Mouse (Mus musculus): ENCODE data around the gene Ift81. TPM values are rescaled to one million over a fixed set of nuclear protein-coding genes. Genes with fewer than 3 reads are reported as not detected.

Gene Ift81
- polyA plus RNA-seq, 1 experiment from 2014 or later, result 41.8 TPM

GRCm38 (mm10) chr5:122589891-122590290 is 24.4 kb downstream of the Ift81 start:
- peaks cover 46% of the 10 kb centered on the region for H3K36me3 ChIP-seq
- WGBS, result 79% methylated on average over 4 of the region's 4 CpGs
- no peak overlapping the region for H3K4me2 ChIP-seq

GRCm38 (mm10) chr5:122585546-122585945 is 28.8 kb downstream of the Ift81 start:
- Histone ChIP-seq H3K9ac (replicated peaks) (no peak overlapping the region), H3K9me3 (0 out of 2 replicates have a peak, but pooled peaks cover 5% of the 10 kb centered on the region), H3K4me2 (no peak overlapping the region), H3K27me3 (no peaks in the 10 kb centered on the region), H3K4me3 (replicated peaks) (no peak overlapping the region), H3K4me1 (replicated peaks) (no peaks in the 10 kb centered on the region; the same call in 1 of the 2 replicates), H3K27ac (no peak overlapping the region), H3K36me3 (peaks cover 33% of the 10 kb centered on the region)
- 89% methylated on average over 9 of the region's 9 CpGs for WGBS
- ATAC-seq (ENCODE audit: insufficient number of reproducible peaks, insufficient read depth, low FRiP score, low TSS enrichment, low read depth), result no peak

More at GRCm38 (mm10) chr5:122589891-122590290, 24.4 kb downstream of the Ift81 start:
- no peaks in the 10 kb centered on the region for H3K27me3 ChIP-seq
- H3K4me3 ChIP-seq (replicated peaks), result no peak overlapping the region
- H3K9me3 ChIP-seq, result no peaks in the 10 kb centered on the region
- no peak for ATAC-seq (ENCODE audit: insufficient number of reproducible peaks, insufficient read depth, low FRiP score, low TSS enrichment, low read depth)
- H3K9ac ChIP-seq (replicated peaks), result no peak overlapping the region
- H3K27ac ChIP-seq, result no peak overlapping the region
- no peaks in the 10 kb centered on the region for H3K4me1 ChIP-seq (replicated peaks)

- no peak overlapping the region for H3K9ac ChIP-seq (replicated peaks)
- H3K9me3 ChIP-seq, result 0 out of 2 replicates have a peak, but pooled peaks cover 6% of the 10 kb centered on the region
- H3K36me3 ChIP-seq, result peaks cover 35% of the 10 kb centered on the region
- no peak overlapping the region for H3K4me3 ChIP-seq (replicated peaks)
- no peak overlapping the region for H3K27ac ChIP-seq
- 90% methylated on average over 5 of the region's 5 CpGs for WGBS
- no peak for ATAC-seq (ENCODE audit: insufficient number of reproducible peaks, insufficient read depth, low FRiP score, low TSS enrichment, low read depth)
- no peak overlapping the region for H3K4me2 ChIP-seq
- H3K27me3 ChIP-seq, result no peaks in the 10 kb centered on the region
- H3K4me1 ChIP-seq (replicated peaks), result no peaks in the 10 kb centered on the region; the same call in 1 of the 2 replicates
Observed at GRCm38 (mm10) chr5:122584093-122584492, 30.2 kb downstream of the Ift81 start.

GRCm38 (mm10) chr5:122576683-122577329 is 37.5 kb downstream of the Ift81 start:
- 78% methylated on average over 7 of the region's 7 CpGs for WGBS
- Histone ChIP-seq H3K4me1 (replicated peaks) (no peaks in the 10 kb centered on the region), H3K9ac (replicated peaks) (no peak overlapping the region), H3K9me3 (0 out of 2 replicates have a peak, but pooled peaks cover 6% of the 10 kb centered on the region), H3K4me2 (no peak overlapping the region), H3K27ac (no peak overlapping the region), H3K36me3 (peaks cover 48% of the 10 kb centered on the region), H3K27me3 (no peaks in the 10 kb centered on the region), H3K4me3 (replicated peaks) (no peak overlapping the region)
- no peak for ATAC-seq (ENCODE audit: insufficient number of reproducible peaks, insufficient read depth, low FRiP score, low TSS enrichment, low read depth)

GRCm38 (mm10) chr5:122572001-122572400 is 42.3 kb downstream of the Ift81 start:
- Histone ChIP-seq H3K4me3 (replicated peaks) (no peak overlapping the region), H3K9ac (replicated peaks) (no peak overlapping the region), H3K36me3 (peaks cover 32% of the 10 kb centered on the region), H3K4me2 (no peak overlapping the region), H3K9me3 (no peaks in the 10 kb centered on the region), H3K4me1 (replicated peaks) (no peaks in the 10 kb centered on the region), H3K27me3 (no peaks in the 10 kb centered on the region), H3K27ac (no peak overlapping the region)
- no peak for ATAC-seq (ENCODE audit: insufficient number of reproducible peaks, insufficient read depth, low FRiP score, low TSS enrichment, low read depth)
- WGBS, result 80% methylated on average over 5 of the region's 5 CpGs

- 76% methylated on average over 8 of the region's 8 CpGs for WGBS
- Histone ChIP-seq H3K4me3 (replicated peaks) (no peak overlapping the region), H3K4me1 (replicated peaks) (no peaks in the 10 kb centered on the region), H3K4me2 (no peak overlapping the region), H3K36me3 (peaks cover 52% of the 10 kb centered on the region), H3K27me3 (no peaks in the 10 kb centered on the region), H3K27ac (no peak overlapping the region), H3K9ac (replicated peaks) (no peak overlapping the region), H3K9me3 (no peaks in the 10 kb centered on the region)
- no peak for ATAC-seq (ENCODE audit: insufficient number of reproducible peaks, insufficient read depth, low FRiP score, low TSS enrichment, low read depth)
Observed at GRCm38 (mm10) chr5:122566626-122567025, 47.7 kb downstream of the Ift81 start.

- Histone ChIP-seq H3K9me3 (no peaks in the 10 kb centered on the region), H3K4me3 (replicated peaks) (no peak overlapping the region), H3K9ac (replicated peaks) (no peak overlapping the region), H3K27ac (no peak overlapping the region), H3K27me3 (no peaks in the 10 kb centered on the region), H3K4me1 (replicated peaks) (0 out of 2 replicates have a peak, but pooled peaks cover 2% of the 10 kb centered on the region), H3K36me3 (peaks cover 55% of the 10 kb centered on the region), H3K4me2 (no peak overlapping the region)
- no peak for ATAC-seq (ENCODE audit: insufficient number of reproducible peaks, insufficient read depth, low FRiP score, low TSS enrichment, low read depth)
- WGBS, result 85% methylated on average over 8 of the region's 8 CpGs
Observed at GRCm38 (mm10) chr5:122560654-122561053, 53.7 kb downstream of the Ift81 start.

GRCm38 (mm10) chr5:122558127-122558526 is 56.2 kb downstream of the Ift81 start:
- WGBS, result 79% methylated on average over 10 of the region's 10 CpGs

GRCm38 (mm10) chr5:122555107-122555506 is 59.2 kb downstream of the Ift81 start:
- H3K9ac ChIP-seq (replicated peaks), result no peak overlapping the region
- H3K27me3 ChIP-seq, result no peaks in the 10 kb centered on the region
- no peak overlapping the region for H3K4me3 ChIP-seq (replicated peaks)
- no peaks in the 10 kb centered on the region for H3K9me3 ChIP-seq
- H3K4me1 ChIP-seq (replicated peaks), result 0 out of 2 replicates have a peak, but pooled peaks cover 2% of the 10 kb centered on the region
- H3K4me2 ChIP-seq, result no peak overlapping the region
- ATAC-seq (ENCODE audit: insufficient number of reproducible peaks, insufficient read depth, low FRiP score, low TSS enrichment, low read depth), result no peak
- H3K36me3 ChIP-seq, result peaks cover 44% of the 10 kb centered on the region
- no peak overlapping the region for H3K27ac ChIP-seq
- 77% methylated on average over 2 of the region's 2 CpGs for WGBS

More at GRCm38 (mm10) chr5:122558127-122558526, 56.2 kb downstream of the Ift81 start:
- no peaks in the 10 kb centered on the region for H3K9me3 ChIP-seq
- peaks cover 44% of the 10 kb centered on the region for H3K36me3 ChIP-seq
- no peak overlapping the region for H3K27ac ChIP-seq
- H3K4me2 ChIP-seq, result no peak overlapping the region
- H3K4me3 ChIP-seq (replicated peaks), result no peak overlapping the region
- H3K27me3 ChIP-seq, result no peaks in the 10 kb centered on the region
- no peak for ATAC-seq (ENCODE audit: insufficient number of reproducible peaks, insufficient read depth, low FRiP score, low TSS enrichment, low read depth)
- 0 out of 2 replicates have a peak, but pooled peaks cover 2% of the 10 kb centered on the region for H3K4me1 ChIP-seq (replicated peaks)
- H3K9ac ChIP-seq (replicated peaks), result no peak overlapping the region

- H3K4me2 ChIP-seq, result no peak overlapping the region
- no peak for ATAC-seq (ENCODE audit: insufficient number of reproducible peaks, insufficient read depth, low FRiP score, low TSS enrichment, low read depth)
- 87% methylated on average over 9 of the region's 9 CpGs for WGBS
Observed at GRCm38 (mm10) chr5:122552638-122553037, 61.7 kb downstream of the Ift81 start.

GRCm38 (mm10) chr5:122550460-122550859 is 63.9 kb downstream of the Ift81 start:
- no peak overlapping the region for H3K4me2 ChIP-seq
- no peaks in the 10 kb centered on the region for H3K27me3 ChIP-seq
- 0 out of 2 replicates have a peak, but pooled peaks cover 10% of the 10 kb centered on the region for H3K4me1 ChIP-seq (replicated peaks)
- H3K9me3 ChIP-seq, result no peaks in the 10 kb centered on the region
- no peak overlapping the region for H3K4me3 ChIP-seq (replicated peaks)
- ATAC-seq (ENCODE audit: insufficient number of reproducible peaks, insufficient read depth, low FRiP score, low TSS enrichment, low read depth), result no peak
- WGBS, result 51% methylated on average over 8 of the region's 8 CpGs
- H3K36me3 ChIP-seq, result peaks cover 21% of the 10 kb centered on the region
- no peak overlapping the region for H3K9ac ChIP-seq (replicated peaks)
- no peak overlapping the region for H3K27ac ChIP-seq

More at GRCm38 (mm10) chr5:122552638-122553037, 61.7 kb downstream of the Ift81 start:
- Histone ChIP-seq H3K9ac (replicated peaks) (no peak overlapping the region), H3K9me3 (no peaks in the 10 kb centered on the region), H3K36me3 (peaks cover 22% of the 10 kb centered on the region), H3K27ac (no peak overlapping the region), H3K27me3 (no peaks in the 10 kb centered on the region), H3K4me1 (replicated peaks) (0 out of 2 replicates have a peak, but pooled peaks cover 7% of the 10 kb centered on the region), H3K4me3 (replicated peaks) (no peak overlapping the region)

Data from limb, embryonic 12.5 days (tissue).